Mouse (Mus musculus): Measurements from ENCODE around the gene Klhdc3. TPM values are rescaled to one million over a fixed set of nuclear protein-coding genes. Genes with fewer than 3 reads are reported as not detected.

Klhdc3 gene
- total RNA-seq, 2 experiments from 2014 or later = 172 to 177 TPM

- DNase-seq (ENCODE audit: low spot score in 2 of 2) = no peak
Measured at GRCm38 (mm10) chr17:46628471-46628790, 52.3 kb downstream of the Klhdc3 start.

GRCm38 (mm10) chr17:46627409-46627808 lies 53.3 kb downstream of the Klhdc3 start:
- DNase-seq (ENCODE audit: low spot score in 2 of 2) = no peak

- no peak for DNase-seq (ENCODE audit: low spot score in 2 of 2)
Measured at GRCm38 (mm10) chr17:46624598-46624997, 56.1 kb downstream of the Klhdc3 start.

Other genes with a start within 250 kb of the Klhdc3 start
- under 1 TPM in 1 of 2 experiments, not detected in 1; 0.43 TPM for gene Slc22a7, start 242.5 kb downstream of the Klhdc3 start, total RNA-seq (2021)
- 100 to 1,000 TPM; 117 to 120 TPM for gene Ttbk1, start 193.2 kb downstream of the Klhdc3 start, total RNA-seq (2021)
- 1 to 10 TPM; 5.1 to 5.9 TPM for gene Dnph1, start 184.2 kb downstream of the Klhdc3 start, total RNA-seq (2021)
- 10 to 100 TPM; 61.8 to 66.4 TPM for gene Cul9, start 134.5 kb downstream of the Klhdc3 start, total RNA-seq (2021)
- gene Srf, start 124.7 kb downstream of the Klhdc3 start, total RNA-seq (2021) = 10 to 100 TPM; 80.8 to 89.0 TPM
- gene Ptk7, start 51.4 kb downstream of the Klhdc3 start, total RNA-seq (2021) = 1 to 10 TPM; 8.0 to 9.0 TPM
- gene Klc4, start 34.9 kb downstream of the Klhdc3 start, total RNA-seq (2021) = 10 to 100 TPM; 22.4 to 22.6 TPM
- 10 to 100 TPM; 53.1 to 60.7 TPM for gene Mrpl2, start 34.7 kb downstream of the Klhdc3 start, total RNA-seq (2021)
- 10 to 100 TPM; 18.9 to 20.2 TPM for gene Cul7, start 30.6 kb downstream of the Klhdc3 start, total RNA-seq (2021)
- 10 to 100 TPM; 17.2 to 19.7 TPM for gene Rrp36, start 6.6 kb downstream of the Klhdc3 start, total RNA-seq (2021)
- gene Mea1, start 2.1 kb downstream of the Klhdc3 start, total RNA-seq (2021) = 100 to 1,000 TPM in 1 of 2 experiments, 10 to 100 TPM in 1; 97.2 to 109 TPM
- 10 to 100 TPM; 89.3 to 90.9 TPM for gene Ppp2r5d, start 24.2 kb upstream of the Klhdc3 start, total RNA-seq (2021)
- gene Pex6, start 30.5 kb upstream of the Klhdc3 start, total RNA-seq (2021) = 10 to 100 TPM; 55.5 to 62.4 TPM
- 1 to 10 TPM in 1 of 2 experiments, not detected in 1; 1.1 TPM for gene Gnmt, start 48.3 kb upstream of the Klhdc3 start, total RNA-seq (2021)
- 10 to 100 TPM; 66.6 to 71.8 TPM for gene Cnpy3, start 71.3 kb upstream of the Klhdc3 start, total RNA-seq (2021)
- under 1 TPM in 1 of 2 experiments, not detected in 1; 0.25 TPM for gene Ptcra, start 82.8 kb upstream of the Klhdc3 start, total RNA-seq (2021)
- gene 2310039H08Rik, start 91.7 kb upstream of the Klhdc3 start, total RNA-seq (2021) = 1 to 10 TPM; 4.9 to 8.3 TPM
- 10 to 100 TPM; 49.0 to 55.9 TPM for gene Rpl7l1, start 101.8 kb upstream of the Klhdc3 start, total RNA-seq (2021)
- 10 to 100 TPM; 61.5 to 65.7 TPM for gene Bicral, start 177.6 kb upstream of the Klhdc3 start, total RNA-seq (2021)
- gene Tbcc, start 209.8 kb upstream of the Klhdc3 start, total RNA-seq (2021) = 10 to 100 TPM; 29.9 to 30.2 TPM
- gene Prph2, start 229.5 kb upstream of the Klhdc3 start, total RNA-seq (2021) = not detected